Mouse (Mus musculus) ES-Bruce4 (cell line): ENCODE data around the gene Tmem100. TPM values are rescaled to one million over a fixed set of nuclear protein-coding genes. Genes with fewer than 3 reads are reported as not detected.

ENCODE experiments used
- H3K27ac ChIP-seq: 2 replicates; pipeline ENCODE4 v1.5.1; 2012; ENCODE audit warnings: low read length, inconsistent platforms; ENCODE audit not compliant: insufficient read depth
- H3K27me3 ChIP-seq: 2 replicates; pipeline ENCODE4 v1.6.1; 2012; ENCODE audit warnings: mild to moderate bottlenecking, low read length, inconsistent platforms; ENCODE audit not compliant: control insufficient read depth, poor library complexity, insufficient read depth, severe bottlenecking
- H3K36me3 ChIP-seq: 2 replicates; pipeline ENCODE4 v1.6.1; 2012; ENCODE audit warnings: inconsistent platforms, mild to moderate bottlenecking, low read length, moderate library complexity; ENCODE audit not compliant: control insufficient read depth, poor library complexity, insufficient read depth, severe bottlenecking
- H3K4me1 ChIP-seq: one replicate; pipeline ENCODE4 v1.8.1; 2011; ENCODE audit warnings: low read length; ENCODE audit not compliant: control insufficient read depth, insufficient read depth
- H3K4me3 ChIP-seq: 2 replicates; pipeline ENCODE4 v1.5.1; 2011; ENCODE audit warnings: low read depth, mild to moderate bottlenecking, low read length
- H3K9ac ChIP-seq: 2 replicates; pipeline ENCODE4 v1.6.1; 2012; ENCODE audit warnings: low read depth, mild to moderate bottlenecking, inconsistent platforms; ENCODE audit not compliant: poor library complexity, severe bottlenecking
- H3K9me3 ChIP-seq: replicated peaks from 2 replicates; pipeline ENCODE4 v1.6.1; 2012; ENCODE audit warnings: mild to moderate bottlenecking, low read length, inconsistent platforms; ENCODE audit not compliant: control insufficient read depth, poor library complexity, insufficient read depth, severe bottlenecking
- CTCF ChIP-seq: IDR thresholded peaks from one replicate; pipeline ENCODE4 v1.8.1; 2011; ENCODE audit warnings: low read depth, low read length
- EP300 ChIP-seq: IDR thresholded peaks from 2 replicates; pipeline ENCODE4 v1.6.1; 2011; ENCODE audit warnings: low read depth, low read length; ENCODE audit not compliant: insufficient read depth
- POLR2A ChIP-seq: IDR thresholded peaks from one replicate; pipeline ENCODE4 v1.8.1; 2011; ENCODE audit warnings: low read length; ENCODE audit not compliant: insufficient read depth
- polyA plus RNA-seq: library from polyadenylated mRNA; stranded (reverse); fragments of >200 nt; gene quantifications from 2 replicates; pipeline ENCODE4 v1.2.4, GENCODE M21; 2011; ENCODE audit warnings: low read depth; ENCODE audit not compliant: missing spikeins, insufficient read depth, insufficient read length

Gene Tmem100
- polyA plus RNA-seq, 1 experiment, result 0.45 TPM

DNA sequence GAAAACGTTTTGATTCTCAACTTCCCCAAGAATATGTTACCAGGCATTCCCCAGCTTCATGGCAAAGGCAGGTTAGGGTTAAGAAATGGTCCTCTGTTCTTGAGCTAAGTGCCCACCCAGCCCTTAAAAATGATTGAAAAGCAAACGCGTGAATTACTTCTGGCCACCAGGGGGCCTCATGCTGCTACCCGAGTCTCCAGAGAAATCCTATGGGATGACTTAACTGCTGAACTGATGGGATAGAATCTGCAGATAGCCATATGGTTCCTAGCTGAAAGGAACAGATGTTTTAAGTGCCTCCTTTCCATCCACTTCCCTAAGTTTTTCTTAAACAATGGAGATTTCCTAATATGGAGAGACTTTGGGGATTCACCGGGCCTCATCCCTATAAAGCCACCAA, 7.9 kb downstream of the Tmem100 start:
- TF ChIP-seq CTCF, result peak; percentile 54
- TF ChIP-seq POLR2A, result no peak
- no peak for TF ChIP-seq EP300

GRCm38 (mm10) chr11:90044459-90044858, 14.3 kb downstream of the Tmem100 start:
- no peak overlapping the region for H3K9ac ChIP-seq

More for the DNA sequence above, 7.9 kb downstream of the Tmem100 start:
- Histone ChIP-seq H3K4me1 (no peaks in the 10 kb centered on the region), H3K36me3 (no peaks in the 10 kb centered on the region), H3K27me3 (no peaks in the 10 kb centered on the region), H3K27ac (no peak overlapping the region), H3K9ac (no peak overlapping the region), H3K4me3 (no peak overlapping the region), H3K9me3 (peaks cover 2% of the 10 kb centered on the region; the same call in 1 of the 2 replicates)

DNA sequence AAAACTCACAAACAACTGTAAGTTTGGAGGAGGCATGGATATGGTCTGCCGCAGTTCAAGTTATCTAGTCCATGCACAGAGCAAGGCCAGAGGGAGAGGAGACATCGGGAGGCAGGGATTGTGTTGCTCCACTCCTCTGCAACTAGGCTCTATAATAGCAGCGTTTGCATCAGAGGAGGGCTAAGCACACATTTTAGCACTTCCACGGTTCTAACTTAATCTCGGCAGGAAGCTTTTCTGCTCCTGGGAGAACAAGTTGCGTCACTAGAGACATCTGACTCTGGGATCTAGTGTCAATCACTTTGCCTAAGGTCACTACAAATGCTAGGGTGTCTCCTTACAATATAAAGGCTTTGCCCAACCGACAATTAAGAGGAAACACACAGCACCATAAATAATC, 16.1 kb downstream of the Tmem100 start:
- Histone ChIP-seq H3K4me1 (no peaks in the 10 kb centered on the region), H3K27ac (no peak overlapping the region), H3K4me3 (no peak overlapping the region), H3K9ac (no peak overlapping the region), H3K36me3 (no peaks in the 10 kb centered on the region), H3K27me3 (no peaks in the 10 kb centered on the region), H3K9me3 (no peaks in the 10 kb centered on the region)
- no peak for TF ChIP-seq POLR2A
- no peak for TF ChIP-seq EP300
- TF ChIP-seq CTCF, result no peak

More at GRCm38 (mm10) chr11:90044459-90044858, 14.3 kb downstream of the Tmem100 start:
- Histone ChIP-seq H3K4me1 (no peaks in the 10 kb centered on the region), H3K27ac (no peak overlapping the region), H3K36me3 (no peaks in the 10 kb centered on the region), H3K4me3 (no peak overlapping the region), H3K27me3 (no peaks in the 10 kb centered on the region), H3K9me3 (no peaks in the 10 kb centered on the region)
- TF ChIP-seq CTCF, result no peak
- TF ChIP-seq EP300, result no peak
- TF ChIP-seq POLR2A, result no peak

- no peaks in the 10 kb centered on the region for H3K4me1 ChIP-seq
- H3K27ac ChIP-seq, result no peak overlapping the region
- H3K9ac ChIP-seq, result no peak overlapping the region
- no peaks in the 10 kb centered on the region for H3K27me3 ChIP-seq
- no peak for TF ChIP-seq POLR2A
- no peak for TF ChIP-seq CTCF
- TF ChIP-seq EP300, result no peak
- H3K9me3 ChIP-seq, result no peaks in the 10 kb centered on the region
- H3K4me3 ChIP-seq, result no peak overlapping the region
- no peaks in the 10 kb centered on the region for H3K36me3 ChIP-seq
Observed at GRCm38 (mm10) chr11:90047271-90047670, 17.1 kb downstream of the Tmem100 start.

- TF ChIP-seq EP300 (no peak), CTCF (no peak), POLR2A (no peak)
- no peak overlapping the region for H3K4me3 ChIP-seq
- no peaks in the 10 kb centered on the region for H3K36me3 ChIP-seq
- H3K9me3 ChIP-seq, result no peaks in the 10 kb centered on the region
- no peaks in the 10 kb centered on the region for H3K4me1 ChIP-seq
- no peaks in the 10 kb centered on the region for H3K27me3 ChIP-seq
- no peak overlapping the region for H3K9ac ChIP-seq
- no peak overlapping the region for H3K27ac ChIP-seq
Observed at GRCm38 (mm10) chr11:90050016-90050415, 19.9 kb downstream of the Tmem100 start.

DNA sequence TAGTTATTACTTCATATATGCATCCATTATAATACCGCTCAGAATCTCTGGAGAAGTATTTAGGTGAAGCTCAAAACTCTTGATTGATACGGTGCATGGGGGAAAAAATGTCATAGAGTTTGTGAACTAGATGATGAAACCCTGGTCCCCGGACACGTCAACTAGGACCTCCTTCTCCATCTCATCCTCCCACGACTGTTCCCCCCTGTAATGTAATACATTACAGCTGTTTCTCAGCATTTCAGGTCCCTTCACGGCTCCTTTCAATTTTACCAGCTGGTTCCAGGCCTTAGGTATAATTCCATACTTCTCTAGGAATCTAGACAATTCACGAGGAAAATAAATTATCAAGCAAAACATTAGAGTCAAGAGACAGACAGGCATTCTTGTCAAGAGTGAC, 22.6 kb downstream of the Tmem100 start:
- H3K36me3 ChIP-seq, result no peaks in the 10 kb centered on the region
- TF ChIP-seq CTCF (no peak), EP300 (no peak), POLR2A (no peak)
- no peaks in the 10 kb centered on the region for H3K4me1 ChIP-seq
- H3K27ac ChIP-seq, result no peak overlapping the region
- H3K27me3 ChIP-seq, result no peaks in the 10 kb centered on the region
- H3K9ac ChIP-seq, result no peak overlapping the region
- no peak overlapping the region for H3K4me3 ChIP-seq
- no peaks in the 10 kb centered on the region for H3K9me3 ChIP-seq
